Mouse (Mus musculus) neutrophil, adult 65 days (primary cell): ENCODE results near the gene Gm7579. TPM values are rescaled to one million over a fixed set of nuclear protein-coding genes. Genes with fewer than 3 reads are reported as not detected.

Experiments
- total RNA-seq: library from RNA; stranded (reverse); gene quantifications from 2 replicates; pipeline ENCODE4 v1.2.4, GENCODE M21; 2023

Gm7579 gene
- not detected in 2 replicates for total RNA-seq

DNA sequence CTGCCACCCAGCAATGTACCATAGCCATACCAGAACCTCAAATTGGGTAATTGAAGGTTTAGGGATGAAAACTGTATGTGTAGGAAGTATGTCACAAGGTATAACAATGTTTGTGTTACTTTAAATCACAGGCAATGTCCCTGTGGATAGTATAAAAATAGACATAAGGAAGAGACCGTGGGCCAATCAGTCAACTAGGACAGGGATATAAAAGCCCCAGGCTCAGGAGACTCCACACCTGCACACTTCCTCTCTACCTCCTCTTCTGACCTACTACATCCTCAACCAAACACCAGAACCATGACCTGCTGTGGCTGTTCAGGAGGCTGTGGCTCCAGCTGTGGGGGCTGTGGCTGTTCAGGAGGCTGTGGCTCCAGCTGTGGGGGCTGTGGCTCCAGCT, at the start of gene Gm7579:
Gene Gm7579, plus strand, starts transcription at position 301 of the 400 bp plus-strand sequence.

GRCm38 (mm10) chr7:142165639-142166038, 46.0 kb upstream of the Gm7579 start, which contains the start of gene Gm4553:
Gene Gm4553, minus strand, starts transcription at chr7:142165739.

DNA sequence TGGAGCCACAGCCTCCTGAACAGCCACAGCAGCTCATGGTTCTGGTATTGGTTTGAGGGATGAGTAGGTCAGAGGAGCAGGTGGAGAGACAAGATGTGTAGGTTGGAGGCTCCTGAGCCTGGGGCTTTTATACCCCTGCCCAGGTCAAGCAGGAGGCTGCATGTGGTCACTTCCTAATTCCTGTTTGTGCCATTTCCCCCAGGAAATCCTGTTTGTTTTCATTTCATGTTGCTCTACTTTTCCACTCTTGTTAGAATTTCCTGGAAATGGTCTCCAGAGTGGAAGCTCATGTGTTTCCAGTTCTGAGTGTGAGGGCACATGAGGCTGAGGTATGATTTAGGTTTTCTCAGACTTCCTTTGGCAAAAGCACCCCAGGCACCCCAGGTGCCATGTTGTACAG, 35.8 kb upstream of the Gm7579 start, which contains the start of gene Krtap5-2:
Gene Krtap5-2, minus strand, starts transcription at position 101 of the 400 bp plus-strand sequence.

DNA sequence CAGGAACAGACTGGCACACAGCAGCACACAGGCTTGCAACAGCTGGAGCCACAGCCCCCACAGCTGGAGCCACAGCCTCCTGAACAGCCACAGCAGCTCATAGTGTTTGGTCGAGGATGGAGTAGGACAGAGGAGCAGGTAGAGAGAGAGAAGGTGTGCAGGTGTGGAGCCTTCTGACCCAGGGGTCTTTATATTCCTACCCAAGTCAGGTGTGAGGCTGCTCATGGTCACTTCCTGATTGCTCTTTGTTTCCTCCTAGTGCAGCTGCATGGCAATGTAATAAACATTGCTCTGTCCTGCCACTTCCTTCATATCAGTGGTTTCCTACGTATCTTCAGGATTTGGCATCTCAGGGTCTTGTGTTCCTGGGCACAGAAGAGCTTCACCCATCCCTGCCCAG, 21.4 kb upstream of the Gm7579 start, which contains the start of gene Gm10153:
Gene Gm10153, minus strand, starts transcription at position 101 of the 400 bp plus-strand sequence.

GRCm38 (mm10) chr7:142201064-142201463, 10.6 kb upstream of the Gm7579 start, which contains the start of gene Krtap5-3:
Gene Krtap5-3, plus strand, starts transcription at chr7:142201364.

GRCm38 (mm10) chr7:142229871-142230270, 18.2 kb downstream of the Gm7579 start, which contains the start of gene Krtap5-5:
Gene Krtap5-5, minus strand, starts transcription at chr7:142229971.

GRCm38 (mm10) chr7:142240978-142241377, 29.3 kb downstream of the Gm7579 start, which contains the start of gene Gm40460:
Gene Gm40460, minus strand, starts transcription at chr7:142241078.

GRCm38 (mm10) chr7:142258254-142258653, 46.6 kb downstream of the Gm7579 start, which contains the start of gene Gm2431:
Gene Gm2431, minus strand, starts transcription at chr7:142258354.

Other genes with a start within 250 kb of the Gm7579 start
- gene Mob2, start 150.8 kb upstream of the Gm7579 start, total RNA-seq, result 36.0 and 67.4 TPM in 2 replicates
- 1.3 and 1.5 TPM in 2 replicates for gene Dusp8, start 116.0 kb upstream of the Gm7579 start, total RNA-seq
- not detected in 2 replicates for gene Gm45618, start 91.1 kb upstream of the Gm7579 start, total RNA-seq
- not detected in 2 replicates for gene Gm39115, start 75.8 kb upstream of the Gm7579 start, total RNA-seq
- gene Gm45337, start 67.3 kb upstream of the Gm7579 start, total RNA-seq, result not detected in 2 replicates
- not detected in 2 replicates for gene Gm29735, start 54.7 kb upstream of the Gm7579 start, total RNA-seq
- gene Gm4553, start 46.1 kb upstream of the Gm7579 start, total RNA-seq, result not detected in 2 replicates
- gene Krtap5-2, start 35.9 kb upstream of the Gm7579 start, total RNA-seq, result not detected in 2 replicates
- not detected in 2 replicates for gene Gm10153, start 21.5 kb upstream of the Gm7579 start, total RNA-seq
- gene Krtap5-3, start 10.5 kb upstream of the Gm7579 start, total RNA-seq, result not detected in 2 replicates
- not detected in 2 replicates for gene Krtap5-5, start 18.1 kb downstream of the Gm7579 start, total RNA-seq
- not detected in 2 replicates for gene Gm40460, start 29.2 kb downstream of the Gm7579 start, total RNA-seq
- not detected in 2 replicates for gene Gm2431, start 46.5 kb downstream of the Gm7579 start, total RNA-seq
- gene Gm4559, start 62.5 kb downstream of the Gm7579 start, total RNA-seq, result not detected in 2 replicates
- not detected in 2 replicates for gene Krtap5-1, start 85.3 kb downstream of the Gm7579 start, total RNA-seq
- gene Krtap5-4, start 91.7 kb downstream of the Gm7579 start, total RNA-seq, result not detected in 2 replicates
- gene Ifitm10, start 161.9 kb downstream of the Gm7579 start, total RNA-seq, result 13.6 and 13.7 TPM in 2 replicates
- 9.5 TPM in 1 of 2 replicates, not detected in the other for gene Gm49369, start 170.8 kb downstream of the Gm7579 start, total RNA-seq
- 760 and 974 TPM in 2 replicates for gene Ctsd, start 176.2 kb downstream of the Gm7579 start, total RNA-seq
- gene Syt8, start 223.0 kb downstream of the Gm7579 start, total RNA-seq, result 5.8 and 7.4 TPM in 2 replicates
- gene Tnni2, start 229.9 kb downstream of the Gm7579 start, total RNA-seq, result 4.8 and 8.2 TPM in 2 replicates
- gene Lsp1, start 248.9 kb downstream of the Gm7579 start, total RNA-seq, result 1,515 and 1,757 TPM in 2 replicates